Mouse (Mus musculus): Measurements from ENCODE around the gene Smyd3. TPM values are rescaled to one million over a fixed set of nuclear protein-coding genes. Genes with fewer than 3 reads are reported as not detected.
A peak's percentile ranks its signal among the peaks of the same experiment; 100 is the strongest.

Smyd3 gene
- polyA plus RNA-seq, 1 experiment from 2014 or later = 12.7 TPM

DNA sequence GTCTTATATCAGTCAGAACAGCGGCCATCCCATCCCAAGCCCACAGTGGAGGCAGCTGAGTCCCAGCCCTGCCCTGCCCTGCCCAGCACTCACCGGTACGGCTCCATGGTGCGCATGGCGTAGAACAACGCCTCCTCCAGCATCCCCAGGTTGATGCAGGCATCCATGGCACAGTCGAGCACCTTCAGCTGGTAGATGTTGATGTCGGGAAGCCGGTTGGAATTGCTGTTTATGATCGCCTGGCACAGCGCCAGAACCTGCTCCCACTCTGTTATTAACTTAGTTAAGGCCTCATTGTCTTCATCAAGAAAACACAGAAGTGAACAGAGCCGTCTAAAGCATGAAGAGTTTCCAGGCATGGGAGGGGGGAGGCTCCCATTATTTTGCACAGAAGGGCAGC is 474.2 kb downstream of the Smyd3 start:
- H3K27me3 ChIP-seq = no peaks in the 10 kb centered on the region
- in situ Hi-C loops (cut with MboI; ENCODE audit: low pct_unique_long_range_greater_than_20kb) = loop anchor here (5.0 kb wide), 1 partner anchor 46 kb away; no protein-coding TSS in a partner anchor
- no peak for TF ChIP-seq CTCF (IDR thresholded peaks at IDR 0.05)
- ATAC-seq (no peak), DNase-seq (ENCODE audit: low read depth, low spot score) (no peak)
- ChIA-PET POLR2A (no interaction called here), CTCF (no interaction called here)

DNA sequence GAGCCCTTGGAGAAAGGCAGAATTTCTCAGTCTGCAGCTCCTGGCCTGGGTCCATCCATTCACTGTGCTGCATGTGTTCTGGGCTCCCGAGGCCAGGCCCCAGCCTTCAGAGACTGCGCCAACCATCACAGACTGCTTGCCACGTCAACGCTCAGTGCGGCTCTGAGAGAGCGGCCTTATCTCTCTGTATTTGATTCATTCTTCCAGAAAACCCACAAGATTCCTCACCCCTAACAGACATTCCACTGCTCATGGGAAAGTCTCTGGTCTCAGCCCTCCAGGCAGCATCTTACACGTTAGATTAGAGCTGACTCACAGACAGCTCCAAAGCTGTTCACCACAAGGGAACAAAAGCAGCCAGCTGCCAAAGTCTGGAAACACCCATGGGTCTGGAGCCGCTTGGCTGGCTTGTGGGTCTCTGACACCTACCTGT is 475.9 kb downstream of the Smyd3 start:
- ATAC-seq = peak; percentile 96
- ChIA-PET POLR2A (no interaction called here), CTCF (interaction anchor here (0.9 to 1.3 kb wide), 3 partner anchors 11 to 513 kb away, joined by 3 to 4 read pairs (median 3); partner anchors contain the start of gene Kif26b)
- in situ Hi-C loops (cut with MboI; ENCODE audit: low pct_unique_long_range_greater_than_20kb) = loop anchor here (5.0 kb wide), 1 partner anchor 45 kb away; no protein-coding TSS in a partner anchor
- DNase-seq (ENCODE audit: low read depth, low spot score) = peak; percentile 96
- no peaks in the 10 kb centered on the region for H3K27me3 ChIP-seq
- TF ChIP-seq CTCF (IDR thresholded peaks at IDR 0.05) = no peak

DNA sequence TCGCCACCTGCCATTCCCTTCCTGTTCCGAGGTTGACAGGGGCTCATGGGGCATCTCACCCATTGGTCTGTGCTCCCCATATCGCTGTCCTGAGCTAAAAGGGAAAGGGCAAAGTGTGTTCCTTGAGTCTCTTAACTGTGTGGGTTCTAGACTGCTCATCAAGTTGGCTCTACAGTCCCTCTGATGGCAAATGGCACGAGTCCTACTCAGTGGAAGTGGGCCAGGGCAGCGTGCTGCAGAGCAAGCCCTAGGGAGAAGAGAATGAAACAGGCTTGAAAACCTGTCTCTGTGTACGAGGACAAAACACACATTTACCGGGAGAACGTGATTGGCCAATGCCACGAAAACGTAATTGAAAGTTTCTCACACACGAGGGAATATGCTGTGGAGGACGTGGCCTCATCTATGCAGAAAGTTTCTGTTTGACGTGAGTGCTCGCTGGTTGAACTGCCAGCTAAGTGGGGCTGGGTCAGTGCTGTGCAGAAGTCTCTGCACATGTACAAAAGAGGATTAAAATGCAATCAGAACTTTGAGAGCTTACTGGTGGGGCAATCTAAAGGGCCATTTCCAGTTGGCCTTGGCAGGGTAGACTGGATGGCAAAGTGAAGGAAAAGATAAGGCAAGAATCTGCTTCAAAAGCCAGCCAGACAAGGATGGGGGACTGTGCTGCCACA is 476.5 kb downstream of the Smyd3 start:
- in situ Hi-C loops (cut with MboI; ENCODE audit: low pct_unique_long_range_greater_than_20kb) = loop anchor here (5.0 kb wide), 1 partner anchor 44 kb away; no protein-coding TSS in a partner anchor
- TF ChIP-seq CTCF (IDR thresholded peaks at IDR 0.05) = no peak
- ChIA-PET CTCF (interaction anchor here (0.9 to 1.3 kb wide), 3 partner anchors 11 to 513 kb away, joined by 3 to 4 read pairs (median 3); partner anchors contain the start of gene Kif26b), POLR2A (no interaction called here)
- no peak for DNase-seq (ENCODE audit: low read depth, low spot score)
- H3K27me3 ChIP-seq = no peaks in the 10 kb centered on the region
- peak; percentile 3 for ATAC-seq

DNA sequence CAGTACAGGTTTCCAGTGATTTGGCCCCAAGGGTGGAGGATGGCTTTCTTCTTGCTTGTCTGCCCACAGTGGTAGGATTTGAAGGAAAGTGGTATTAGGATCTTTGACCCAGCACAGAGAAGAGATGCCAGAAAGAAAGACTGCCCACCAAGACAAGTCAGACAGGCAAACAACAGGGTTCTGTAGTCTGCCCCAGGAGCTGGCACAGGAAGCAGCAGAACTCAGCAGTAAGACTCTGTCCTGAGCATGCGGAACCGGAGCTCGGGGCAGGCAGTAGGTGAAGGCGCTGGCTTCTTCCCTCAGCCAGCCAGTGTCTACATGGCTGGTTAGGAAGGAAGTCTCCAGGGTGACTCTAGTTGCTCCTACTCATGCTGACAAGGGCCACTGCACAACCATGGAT is 479.0 kb downstream of the Smyd3 start:
- CTCF ChIA-PET = no interaction called here
- POLR2A ChIA-PET = no interaction called here
- H3K27me3 ChIP-seq = no peaks in the 10 kb centered on the region
- in situ Hi-C loops (cut with MboI; ENCODE audit: low pct_unique_long_range_greater_than_20kb) = no loop called here
- ATAC-seq (no peak), DNase-seq (ENCODE audit: low read depth, low spot score) (no peak)
- TF ChIP-seq CTCF (IDR thresholded peaks at IDR 0.05) = no peak

DNA sequence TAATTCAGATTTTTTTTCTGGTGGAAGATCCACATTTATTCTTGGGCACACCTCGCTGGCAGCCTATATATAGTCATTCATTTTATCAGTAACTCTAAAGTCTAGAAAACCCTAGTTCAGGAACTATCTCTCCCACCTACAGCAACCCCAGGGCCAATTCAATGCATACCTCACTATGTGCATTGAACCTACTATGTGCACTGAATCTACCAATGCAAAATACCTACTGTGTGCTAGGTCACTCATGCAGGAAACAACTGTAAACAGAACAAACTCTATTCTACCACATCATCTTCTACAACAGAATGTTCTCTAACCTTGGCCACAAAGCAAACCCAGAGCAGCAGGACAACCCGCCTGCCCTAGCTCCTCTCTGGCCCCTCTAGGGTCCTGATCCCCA is 484.9 kb downstream of the Smyd3 start:
- in situ Hi-C loops (cut with MboI; ENCODE audit: low pct_unique_long_range_greater_than_20kb) = no loop called here
- POLR2A ChIA-PET = no interaction called here

DNA sequence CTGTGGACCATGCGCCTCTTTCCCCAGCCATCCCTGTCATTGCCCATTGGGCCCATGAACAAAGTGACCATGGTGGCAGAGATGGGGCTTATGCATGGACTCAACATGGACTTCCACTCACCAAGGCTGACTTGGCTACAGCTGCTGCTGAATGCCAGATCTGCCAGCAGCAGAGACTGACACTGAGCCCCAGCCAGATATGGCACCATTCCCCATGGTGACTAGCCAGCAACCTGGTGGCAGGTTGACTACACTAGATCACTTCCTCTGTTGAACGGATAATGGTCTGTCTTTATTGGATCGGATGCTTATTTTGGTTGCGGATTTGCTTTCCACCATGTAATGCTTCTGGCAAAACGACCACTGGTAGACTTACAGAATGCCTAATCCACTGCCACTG is 486.3 kb downstream of the Smyd3 start:
- no peak for TF ChIP-seq CTCF (IDR thresholded peaks at IDR 0.05)
- ChIA-PET POLR2A (no interaction called here), CTCF (no interaction called here)
- H3K27me3 ChIP-seq = no peaks in the 10 kb centered on the region
- DNase-seq (ENCODE audit: low read depth, low spot score) (no peak), ATAC-seq (no peak)
- in situ Hi-C loops (cut with MboI; ENCODE audit: low pct_unique_long_range_greater_than_20kb) = no loop called here

More for the DNA sequence above, 484.9 kb downstream of the Smyd3 start:
- CTCF ChIA-PET = no interaction called here
- ATAC-seq = no peak
- TF ChIP-seq CTCF (IDR thresholded peaks at IDR 0.05) = no peak
- no peaks in the 10 kb centered on the region for H3K27me3 ChIP-seq
- no peak for DNase-seq (ENCODE audit: low read depth, low spot score)

DNA sequence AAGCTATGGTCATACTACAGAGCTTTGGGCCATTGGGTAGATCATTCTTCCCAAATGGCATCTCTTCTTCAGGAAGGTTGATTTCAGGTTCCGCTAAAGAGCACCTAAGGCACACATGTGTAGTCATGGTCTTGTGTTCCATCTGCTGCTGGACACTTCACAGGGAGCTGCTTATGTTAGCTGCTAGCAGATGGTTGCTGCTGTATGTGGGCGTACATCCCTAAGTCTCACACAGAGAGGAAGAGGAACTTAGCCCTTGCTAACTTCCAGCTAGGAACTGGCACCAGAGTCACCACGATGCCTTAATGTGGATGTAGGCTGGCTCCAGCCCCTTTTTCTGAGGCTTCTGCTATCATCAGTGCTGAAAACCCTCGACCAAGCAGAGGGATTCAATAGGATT is 491.2 kb downstream of the Smyd3 start:
- H3K27me3 ChIP-seq = no peaks in the 10 kb centered on the region
- CTCF ChIA-PET = no interaction called here
- in situ Hi-C loops (cut with MboI; ENCODE audit: low pct_unique_long_range_greater_than_20kb) = no loop called here

DNA sequence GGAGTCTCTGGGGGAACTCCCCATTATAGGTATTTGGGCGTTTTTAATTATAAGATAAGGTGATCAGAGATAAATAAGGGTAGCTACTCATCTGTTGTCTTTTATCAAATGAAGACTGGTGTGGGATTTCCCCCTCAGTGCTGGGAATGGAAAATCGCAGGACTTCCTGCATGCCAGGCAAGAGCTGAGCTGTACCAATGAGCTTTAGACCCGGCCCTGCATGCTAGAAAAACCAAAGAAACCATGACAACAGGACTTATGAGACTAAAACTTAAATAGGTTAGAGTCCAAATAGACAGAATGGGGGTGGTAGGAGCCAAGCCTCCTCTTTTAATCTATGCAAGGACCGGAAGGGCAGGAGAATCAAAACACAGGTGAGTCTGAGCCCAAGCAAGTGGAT is 492.7 kb downstream of the Smyd3 start:
- H3K27me3 ChIP-seq = no peaks in the 10 kb centered on the region
- ATAC-seq (no peak), DNase-seq (ENCODE audit: low read depth, low spot score) (no peak)
- in situ Hi-C loops (cut with MboI; ENCODE audit: low pct_unique_long_range_greater_than_20kb) = no loop called here
- no peak for TF ChIP-seq CTCF (IDR thresholded peaks at IDR 0.05)
- ChIA-PET CTCF (interaction anchor here (1.1 to 1.7 kb wide), 2 partner anchors 10 to 11 kb away, joined by 4 to 5 read pairs; no protein-coding TSS in a partner anchor), POLR2A (no interaction called here)

More for the DNA sequence above, 491.2 kb downstream of the Smyd3 start:
- DNase-seq (ENCODE audit: low read depth, low spot score) = no peak
- no peak for TF ChIP-seq CTCF (IDR thresholded peaks at IDR 0.05)
- no peak for ATAC-seq
- POLR2A ChIA-PET = no interaction called here

DNA sequence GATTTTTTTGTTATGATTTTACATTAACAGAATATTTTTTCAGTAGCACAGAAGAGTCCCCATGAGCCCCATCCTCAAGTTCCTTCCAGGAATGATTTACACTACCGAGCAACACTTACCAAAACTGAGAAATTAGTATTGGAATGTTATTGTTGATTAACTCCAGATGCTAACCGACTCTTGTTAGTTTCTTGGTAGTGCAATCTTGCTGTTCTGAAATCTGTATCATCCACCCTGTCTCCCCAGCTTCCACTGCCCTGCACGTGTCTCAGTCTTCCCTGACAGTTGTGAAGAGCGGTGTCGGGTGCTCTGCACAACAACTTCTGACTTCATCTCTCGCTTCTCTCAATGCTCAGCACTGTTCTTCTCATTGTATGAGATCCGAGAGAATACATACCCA is 494.4 kb downstream of the Smyd3 start:
- TF ChIP-seq CTCF (IDR thresholded peaks at IDR 0.05) = no peak
- CTCF ChIA-PET = interaction anchor here (0.8 kb wide), 1 partner anchor 11 kb away, joined by 3 read pairs; no protein-coding TSS in a partner anchor
- ATAC-seq = no peak

DNA sequence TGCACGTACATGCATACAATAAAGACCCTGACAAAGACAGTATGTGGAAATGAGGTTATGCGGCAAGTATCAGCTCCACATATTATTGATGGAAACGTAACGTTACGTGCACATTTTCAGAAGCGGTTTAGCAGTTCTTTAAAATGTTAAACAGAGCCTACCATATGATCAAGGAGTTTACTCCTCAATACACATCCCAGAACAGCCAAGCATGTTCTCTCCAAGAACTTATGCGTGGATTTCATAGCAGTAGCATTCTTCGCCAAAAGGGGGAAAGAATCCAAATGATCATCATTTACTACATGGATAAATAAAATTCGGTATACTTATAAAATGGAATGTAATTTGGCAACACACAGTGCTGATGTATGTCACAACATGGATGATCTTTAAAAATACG is 500.4 kb downstream of the Smyd3 start:
- CTCF ChIA-PET = no interaction called here
- ATAC-seq (no peak), DNase-seq (ENCODE audit: low read depth, low spot score) (no peak)
- TF ChIP-seq CTCF (IDR thresholded peaks at IDR 0.05) = no peak
- POLR2A ChIA-PET = no interaction called here
- no peaks in the 10 kb centered on the region for H3K27me3 ChIP-seq
- in situ Hi-C loops (cut with MboI; ENCODE audit: low pct_unique_long_range_greater_than_20kb) = no loop called here

More for the DNA sequence above, 494.4 kb downstream of the Smyd3 start:
- no peak for DNase-seq (ENCODE audit: low read depth, low spot score)
- POLR2A ChIA-PET = no interaction called here
- H3K27me3 ChIP-seq = no peaks in the 10 kb centered on the region
- in situ Hi-C loops (cut with MboI; ENCODE audit: low pct_unique_long_range_greater_than_20kb) = no loop called here

DNA sequence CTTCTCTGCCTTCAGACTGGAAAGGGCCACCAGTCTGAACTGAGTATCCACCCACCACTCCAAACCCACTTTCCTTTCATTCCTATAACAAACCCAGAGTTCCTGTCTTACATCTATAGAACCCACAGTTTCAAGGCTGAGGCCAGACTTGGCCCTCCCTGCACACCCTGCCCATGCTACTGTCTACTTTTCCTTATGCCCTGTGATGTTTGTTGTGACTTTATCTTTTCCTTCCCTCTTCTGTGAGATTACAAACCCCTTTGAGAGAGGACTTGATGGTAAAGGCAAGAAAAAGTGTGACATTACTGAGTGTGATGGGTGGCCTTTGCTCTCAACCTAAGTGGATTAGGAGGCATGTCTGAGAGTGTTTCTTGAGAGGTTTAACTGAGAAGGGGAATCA is 504.8 kb downstream of the Smyd3 start:
- no peaks in the 10 kb centered on the region for H3K27me3 ChIP-seq
- ChIA-PET CTCF (no interaction called here), POLR2A (no interaction called here)
- in situ Hi-C loops (cut with MboI; ENCODE audit: low pct_unique_long_range_greater_than_20kb) = no loop called here
- no peak for DNase-seq (ENCODE audit: low read depth, low spot score)
- no peak for ATAC-seq
- no peak for TF ChIP-seq CTCF (IDR thresholded peaks at IDR 0.05)

DNA sequence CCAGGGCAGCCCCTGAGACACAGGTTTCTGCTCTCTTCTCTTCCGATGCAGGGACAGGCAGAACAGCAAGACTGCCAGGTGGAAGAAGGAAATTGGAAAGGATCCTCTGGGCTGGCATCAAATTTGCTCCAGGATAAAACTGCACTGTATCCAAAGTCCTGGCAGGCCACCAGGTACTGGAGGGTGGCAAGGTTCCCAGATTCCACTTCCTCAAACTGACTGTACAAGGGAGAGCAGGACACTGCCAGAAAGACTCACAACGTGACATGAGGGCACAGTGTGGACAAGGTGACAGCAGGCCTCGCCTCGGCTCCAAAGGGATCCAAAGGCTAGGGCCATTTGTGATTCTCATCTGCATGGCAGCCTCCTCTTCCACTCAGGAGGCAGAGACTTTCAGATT is 505.6 kb downstream of the Smyd3 start:
- in situ Hi-C loops (cut with MboI; ENCODE audit: low pct_unique_long_range_greater_than_20kb) = no loop called here
- ChIA-PET CTCF (no interaction called here), POLR2A (no interaction called here)
- ATAC-seq = no peak
- no peak for TF ChIP-seq CTCF (IDR thresholded peaks at IDR 0.05)
- no peaks in the 10 kb centered on the region for H3K27me3 ChIP-seq
- no peak for DNase-seq (ENCODE audit: low read depth, low spot score)
